Mouse (Mus musculus) G1E (cell line): Measurements from ENCODE around the gene Gm4952. TPM values are rescaled to one million over a fixed set of nuclear protein-coding genes. Genes with fewer than 3 reads are reported as not detected.

Source experiments
- ATAC-seq: 2 replicates; pipeline ENCODE4 v1.8.0; 2016; ENCODE audit warnings: mild to moderate bottlenecking; ENCODE audit not compliant: insufficient number of reproducible peaks, poor library complexity, low FRiP score, severe bottlenecking; ENCODE audit errors: extremely low read depth
- DNase-seq: peaks from one replicate; pipeline ENCODE4 v3.0.0; 2012; ENCODE audit warnings: low spot score
- H3K27me3 ChIP-seq: 2 replicates; pipeline ENCODE4 v1.6.1; 2012; ENCODE audit warnings: mild to moderate bottlenecking, low read length, inconsistent platforms; ENCODE audit not compliant: insufficient read depth
- H3K36me3 ChIP-seq: replicated peaks from 2 replicates; pipeline ENCODE3; 2012; ENCODE audit warnings: mild to moderate bottlenecking, inconsistent platforms
- H3K4me1 ChIP-seq: 2 replicates; pipeline ENCODE4 v1.6.1; 2012; ENCODE audit warnings: low read depth, low read length, inconsistent platforms, mixed read lengths; ENCODE audit not compliant: insufficient read depth
- H3K4me3 ChIP-seq: 2 replicates; pipeline ENCODE4 v1.5.1; 2012; ENCODE audit warnings: low read depth, mild to moderate bottlenecking, inconsistent platforms, low read length, moderate library complexity, mixed read lengths
- H3K9me3 ChIP-seq: replicated peaks from 2 replicates; pipeline ENCODE4 v1.6.1; 2012; ENCODE audit warnings: inconsistent platforms
- CTCF ChIP-seq: IDR thresholded peaks from 2 replicates; pipeline ENCODE4 v1.5.1; 2012; ENCODE audit warnings: low read depth, low read length, inconsistent platforms, mixed read lengths
- GATA1 ChIP-seq: IDR thresholded peaks from 2 replicates; pipeline ENCODE4 v1.6.1; 2012; ENCODE audit warnings: borderline replicate concordance, low read length, inconsistent platforms, mixed read lengths
- GATA2 ChIP-seq: IDR thresholded peaks from 2 replicates; pipeline ENCODE4 v1.6.1; 2012; ENCODE audit warnings: low read depth, low read length, inconsistent platforms, borderline replicate concordance
- POLR2AphosphoS5 ChIP-seq: IDR thresholded peaks from 2 replicates; pipeline ENCODE4 v1.6.1; 2012; ENCODE audit warnings: low read depth, low read length, inconsistent platforms; ENCODE audit not compliant: insufficient replicate concordance
- TAL1 ChIP-seq: conservative IDR thresholded peaks from 2 replicates; pipeline ENCODE4 v1.6.1; 2012; ENCODE audit warnings: low read depth, low read length, inconsistent platforms, mixed read lengths
- polyA plus RNA-seq: library from polyadenylated mRNA; stranded (reverse); fragments of >175 nt; gene quantifications from 2 replicates; pipeline ENCODE4 v1.2.3, GENCODE M21; 2012
- total RNA-seq, 2 experiments: library from RNA; stranded (forward) in 1 of 2; stranded (reverse) in 1 of 2; fragments of 200-1000 nt in 1 of 2; fragments of >200 nt in 1 of 2; fragmentation: Nextera tagmentation in 1 of 2; gene quantifications; 2 replicates each; pipeline ENCODE4 v1.2.3; 2014 to 2017

Gm4952 gene
- total and polyA plus RNA-seq, 3 experiments, result 0.11 TPM; not detected in 2

DNA sequence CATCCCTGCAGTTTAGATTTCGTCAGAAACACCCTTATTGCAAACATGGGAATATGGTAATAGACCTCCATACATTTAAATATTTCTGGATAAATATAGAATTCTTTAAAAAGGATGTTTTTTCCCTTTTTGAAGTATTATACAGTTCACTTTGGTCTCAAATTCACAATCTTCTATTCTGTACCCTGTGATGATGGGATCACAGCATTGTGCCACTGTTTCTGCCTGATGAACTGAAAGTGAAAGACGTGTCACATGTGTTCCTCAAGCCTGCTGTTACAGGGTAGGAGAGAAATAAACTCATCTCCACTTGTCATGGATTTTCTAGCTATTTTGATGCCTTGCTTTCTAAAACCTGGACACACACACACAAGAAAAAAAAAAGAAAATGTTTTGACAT lies 28.9 kb upstream of the Gm4952 start:
- DNase-seq (no peak), ATAC-seq (no peak)
- Histone ChIP-seq H3K4me3 (no peak overlapping the region), H3K27me3 (no peaks in the 10 kb centered on the region), H3K4me1 (0 out of 2 replicates have a peak, but pooled peaks cover 3% of the 10 kb centered on the region), H3K36me3 (no peaks in the 10 kb centered on the region), H3K9me3 (no peaks in the 10 kb centered on the region)
- TF ChIP-seq CTCF (no peak), POLR2AphosphoS5 (no peak), GATA2 (no peak), GATA1 (no peak), TAL1 (no peak)

DNA sequence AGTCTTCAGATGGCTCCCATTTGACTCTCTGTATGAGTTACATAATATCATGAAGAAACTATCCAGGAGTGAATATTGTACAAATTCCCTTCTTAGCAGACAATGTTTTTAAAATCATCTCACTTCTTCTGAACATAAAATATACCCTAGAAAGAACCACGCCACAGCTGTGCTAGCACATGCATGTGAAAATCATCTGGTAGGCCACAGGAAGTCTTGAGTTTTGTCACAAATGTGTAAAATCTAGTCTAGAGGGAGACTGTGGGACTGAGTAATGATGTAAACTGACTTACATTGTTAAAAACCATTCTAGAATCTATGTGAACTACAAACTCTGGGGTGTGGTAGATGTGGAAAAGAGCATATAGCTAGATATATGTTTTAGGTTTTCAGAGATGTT lies 28.1 kb upstream of the Gm4952 start:
- H3K4me3 ChIP-seq, result no peak overlapping the region
- H3K27me3 ChIP-seq, result no peaks in the 10 kb centered on the region
- H3K9me3 ChIP-seq, result no peaks in the 10 kb centered on the region
- no peak for TF ChIP-seq TAL1
- TF ChIP-seq POLR2AphosphoS5, result no peak
- no peak for TF ChIP-seq GATA2
- no peak for TF ChIP-seq GATA1
- TF ChIP-seq CTCF, result no peak
- no peak for ATAC-seq
- DNase-seq, result no peak
- H3K4me1 ChIP-seq, result 0 out of 2 replicates have a peak, but pooled peaks cover 3% of the 10 kb centered on the region
- no peaks in the 10 kb centered on the region for H3K36me3 ChIP-seq

DNA sequence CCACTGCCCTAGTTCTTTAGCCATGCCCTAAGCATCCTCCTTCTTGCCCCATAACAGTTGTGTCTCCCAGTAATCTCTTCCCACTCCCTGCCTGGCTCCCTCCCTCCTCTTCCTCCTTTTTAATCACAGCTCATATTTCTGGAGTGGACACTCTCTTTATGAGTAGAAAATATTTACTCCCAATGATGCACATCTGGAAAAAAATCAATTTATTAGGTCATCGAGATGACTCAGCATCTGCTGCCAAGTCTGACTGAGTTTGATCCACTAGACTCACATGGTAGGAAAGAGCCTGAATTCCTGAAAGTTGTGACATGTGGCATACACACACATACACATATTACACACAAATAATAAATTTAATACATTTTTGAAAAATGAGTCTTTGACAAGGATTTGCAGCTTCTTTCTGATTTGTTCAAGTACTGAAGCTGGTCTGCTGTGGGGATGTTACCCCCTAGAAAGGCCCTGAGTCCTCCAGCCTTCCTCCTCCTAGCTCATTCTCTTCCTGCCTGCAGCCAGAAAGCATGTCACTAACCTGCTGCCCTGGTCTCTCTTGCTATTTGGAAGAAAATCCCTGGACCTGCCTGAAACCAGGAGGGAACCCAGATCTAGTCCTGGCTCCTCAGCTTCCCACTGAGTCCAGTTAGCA lies 27.0 kb upstream of the Gm4952 start:
- no peaks in the 10 kb centered on the region for H3K9me3 ChIP-seq
- 0 out of 2 replicates have a peak, but pooled peaks cover 3% of the 10 kb centered on the region for H3K4me1 ChIP-seq
- no peak overlapping the region for H3K4me3 ChIP-seq
- H3K36me3 ChIP-seq, result no peaks in the 10 kb centered on the region
- DNase-seq, result no peak
- TF ChIP-seq POLR2AphosphoS5, result no peak
- H3K27me3 ChIP-seq, result no peaks in the 10 kb centered on the region
- no peak for ATAC-seq

DNA sequence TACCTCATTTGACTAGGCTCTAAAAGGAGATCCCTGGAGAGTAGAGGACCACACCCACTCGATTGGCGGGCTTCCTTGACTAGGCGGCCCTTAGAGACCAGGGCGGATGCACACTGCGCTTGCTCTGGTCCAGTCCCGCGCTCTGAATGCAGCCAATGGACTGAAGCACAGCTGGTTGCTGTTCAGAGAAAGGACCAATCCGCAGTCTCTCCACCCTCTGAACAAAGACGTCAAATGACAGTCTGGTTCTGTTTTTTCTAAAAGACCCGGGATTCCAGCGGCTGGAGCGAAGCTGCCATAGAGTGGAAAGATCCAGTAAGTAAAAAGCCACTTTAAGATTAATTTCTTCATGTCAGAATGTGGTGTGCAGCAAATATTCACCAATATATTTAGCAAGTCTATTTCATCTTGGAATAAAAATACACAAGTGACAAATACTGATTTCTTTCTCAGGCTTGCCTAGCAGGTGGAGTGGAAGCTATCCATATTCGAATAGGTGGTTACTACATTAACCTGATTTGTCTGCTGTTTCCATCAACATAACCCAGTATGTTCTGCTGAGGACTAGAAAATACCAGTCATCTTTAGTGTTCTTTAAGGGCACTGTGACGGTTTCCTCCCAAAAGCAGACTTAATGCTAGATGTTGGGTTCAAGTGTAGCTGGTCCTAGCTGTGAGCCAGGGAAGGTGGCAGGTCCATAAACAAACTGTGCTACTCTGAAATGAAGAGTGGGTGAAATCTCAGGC lies 26.3 kb upstream of the Gm4952 start:
- no peak overlapping the region for H3K4me3 ChIP-seq
- H3K36me3 ChIP-seq, result no peaks in the 10 kb centered on the region
- ATAC-seq, result no peak
- H3K4me1 ChIP-seq, result 0 out of 2 replicates have a peak, but pooled peaks cover 3% of the 10 kb centered on the region
- TF ChIP-seq CTCF (no peak), GATA1 (no peak), GATA2 (no peak), POLR2AphosphoS5 (no peak), TAL1 (no peak)
- no peaks in the 10 kb centered on the region for H3K9me3 ChIP-seq
- H3K27me3 ChIP-seq, result no peaks in the 10 kb centered on the region
- DNase-seq, result no peak

DNA sequence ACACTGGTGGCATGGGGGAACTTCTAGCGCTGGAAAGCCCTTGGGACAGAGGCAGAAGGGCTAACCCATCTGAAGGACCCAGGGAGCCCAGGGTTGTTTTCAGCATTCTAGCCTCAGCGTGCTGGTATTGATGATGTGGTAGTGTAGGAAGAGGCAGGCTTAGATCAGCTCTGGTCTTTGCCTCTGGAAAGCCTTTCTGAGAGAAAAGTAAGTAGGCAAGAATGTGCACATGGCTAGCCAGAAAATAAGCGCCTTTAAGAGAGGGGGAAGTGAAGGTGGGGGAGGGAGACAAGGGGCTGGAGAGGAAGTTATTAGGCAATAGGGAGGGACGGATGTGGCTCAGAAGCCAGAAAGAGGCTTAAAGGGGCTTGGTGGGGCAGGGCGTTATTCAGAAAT lies 25.8 kb upstream of the Gm4952 start:
- H3K4me1 ChIP-seq, result 0 out of 2 replicates have a peak, but pooled peaks cover 3% of the 10 kb centered on the region
- no peak for ATAC-seq
- TF ChIP-seq GATA1 (no peak), POLR2AphosphoS5 (no peak), TAL1 (no peak), CTCF (no peak), GATA2 (no peak)
- DNase-seq, result no peak
- no peak overlapping the region for H3K4me3 ChIP-seq
- H3K9me3 ChIP-seq, result no peaks in the 10 kb centered on the region
- no peaks in the 10 kb centered on the region for H3K27me3 ChIP-seq
- H3K36me3 ChIP-seq, result no peaks in the 10 kb centered on the region

DNA sequence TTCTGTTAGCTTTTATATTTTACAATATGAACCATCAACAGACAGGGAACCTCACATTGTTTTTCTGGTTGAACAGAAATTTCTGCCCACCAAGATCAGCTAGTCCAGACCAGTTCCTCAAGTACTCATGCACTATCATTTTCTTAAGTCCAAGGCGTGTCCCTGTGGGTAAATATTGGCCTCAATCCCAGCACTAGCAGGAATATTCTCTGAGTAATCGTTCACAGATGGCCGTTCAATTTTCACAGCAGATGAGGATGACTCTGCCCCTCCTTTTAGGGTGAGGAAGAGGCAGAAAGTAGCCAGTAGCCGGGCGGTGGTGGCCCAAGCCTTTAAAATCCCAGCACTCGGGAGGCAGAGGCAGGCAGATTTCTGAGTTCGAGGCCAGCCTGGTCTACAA lies 24.7 kb upstream of the Gm4952 start:
- Histone ChIP-seq H3K4me3 (no peak overlapping the region), H3K4me1 (0 out of 2 replicates have a peak, but pooled peaks cover 3% of the 10 kb centered on the region), H3K27me3 (no peaks in the 10 kb centered on the region), H3K36me3 (no peaks in the 10 kb centered on the region), H3K9me3 (no peaks in the 10 kb centered on the region)
- no peak for ATAC-seq
- DNase-seq, result no peak
- TF ChIP-seq GATA2 (no peak), GATA1 (no peak), CTCF (no peak), POLR2AphosphoS5 (no peak), TAL1 (no peak)
